Mouse (Mus musculus) brown adipose tissue, adult 24 weeks (tissue): ENCODE results near the gene Zfp768. TPM values are rescaled to one million over a fixed set of nuclear protein-coding genes. Genes with fewer than 3 reads are reported as not detected.
"Not testable (repeated sequence)": the region's sequence is repeated elsewhere in the genome, so short reads cannot be mapped to it uniquely, and the experiment has no call there.

Experiments
- H3K27ac ChIP-seq: fragments of 200-500 bp; replicated peaks from 2 replicates; pipeline ENCODE4 v1.5.1; 2012; ENCODE audit warnings: low read depth, mild to moderate bottlenecking, low read length
- H3K4me1 ChIP-seq: fragments of 200-500 bp; 2 replicates; pipeline ENCODE4 v1.6.1; 2012; ENCODE audit warnings: low read length, mixed read lengths; ENCODE audit not compliant: control insufficient read depth, insufficient read depth, insufficient read length
- H3K4me3 ChIP-seq: fragments of 200-500 bp; 2 replicates; pipeline ENCODE4 v1.5.1; 2012; ENCODE audit warnings: low read depth, mild to moderate bottlenecking, low read length, moderate library complexity; ENCODE audit not compliant: insufficient read depth
- polyA plus RNA-seq: library from polyadenylated mRNA; stranded (reverse); fragments of >200 nt; gene quantifications from 2 replicates; pipeline ENCODE4 v1.2.4, GENCODE M21; 2012; ENCODE audit not compliant: missing spikeins, insufficient read depth, insufficient read length

Gene Zfp768
- polyA plus RNA-seq, 1 experiment: 27.5 TPM

GRCm38 (mm10) chr7:127341861-127342260 lies 3.5 kb downstream of the Zfp768 start:
- H3K27ac ChIP-seq, H3K4me1 ChIP-seq, H3K4me3 ChIP-seq: not testable (repeated sequence)

DNA sequence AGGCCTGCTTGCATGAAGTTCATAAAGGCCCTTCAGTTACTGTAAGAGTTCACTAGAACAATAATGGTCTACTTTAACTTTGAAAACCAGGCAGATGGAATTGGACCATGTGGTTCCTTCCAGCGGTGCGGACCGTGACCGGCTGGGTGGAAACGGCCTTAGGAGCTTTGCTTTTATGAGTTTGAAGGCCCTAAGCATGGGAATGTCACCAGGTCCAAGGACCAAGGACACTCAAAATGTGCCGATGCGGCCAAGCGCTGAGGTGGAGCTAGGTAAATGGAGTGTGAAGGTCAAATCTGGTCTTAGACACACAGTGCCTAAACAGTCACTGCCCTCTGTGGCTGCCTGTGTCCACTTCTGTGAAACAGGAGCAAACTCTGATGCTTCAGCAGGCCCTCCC lies 4.0 kb downstream of the Zfp768 start:
- Histone ChIP-seq H3K27ac (no peak overlapping the region), H3K4me1 (peaks cover 6% of the 10 kb centered on the region; the same call in 1 of the 2 replicates)

GRCm38 (mm10) chr7:127337636-127338035 lies 7.8 kb downstream of the Zfp768 start:
- no peaks in the 10 kb centered on the region for H3K4me1 ChIP-seq

More for the DNA sequence above, 4.0 kb downstream of the Zfp768 start:
- no peak overlapping the region for H3K4me3 ChIP-seq

DNA sequence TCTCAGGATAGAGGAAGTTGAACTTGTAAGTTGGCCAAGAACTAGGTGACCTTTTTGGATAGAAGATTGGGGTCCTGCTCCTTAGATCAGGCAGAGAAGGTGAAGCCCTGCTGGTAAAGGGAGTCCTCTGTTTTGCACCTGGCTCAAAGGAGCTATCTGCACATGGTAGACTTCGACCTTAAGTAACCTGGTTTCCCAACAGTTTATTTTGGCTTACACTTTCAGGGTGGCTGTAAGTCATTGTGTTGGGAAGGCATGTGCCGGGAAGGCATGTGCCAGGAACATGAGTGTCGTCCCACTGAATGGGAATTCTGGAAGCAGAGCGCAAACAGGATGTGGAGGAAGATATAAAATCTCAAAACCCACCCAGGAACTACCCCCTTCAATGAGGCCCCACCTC lies 9.8 kb downstream of the Zfp768 start:
- no peak overlapping the region for H3K27ac ChIP-seq
- H3K4me3 ChIP-seq: no peak overlapping the region
- H3K4me1 ChIP-seq: no peaks in the 10 kb centered on the region

More at GRCm38 (mm10) chr7:127337636-127338035, 7.8 kb downstream of the Zfp768 start:
- no peak overlapping the region for H3K27ac ChIP-seq
- H3K4me3 ChIP-seq: no peak overlapping the region

DNA sequence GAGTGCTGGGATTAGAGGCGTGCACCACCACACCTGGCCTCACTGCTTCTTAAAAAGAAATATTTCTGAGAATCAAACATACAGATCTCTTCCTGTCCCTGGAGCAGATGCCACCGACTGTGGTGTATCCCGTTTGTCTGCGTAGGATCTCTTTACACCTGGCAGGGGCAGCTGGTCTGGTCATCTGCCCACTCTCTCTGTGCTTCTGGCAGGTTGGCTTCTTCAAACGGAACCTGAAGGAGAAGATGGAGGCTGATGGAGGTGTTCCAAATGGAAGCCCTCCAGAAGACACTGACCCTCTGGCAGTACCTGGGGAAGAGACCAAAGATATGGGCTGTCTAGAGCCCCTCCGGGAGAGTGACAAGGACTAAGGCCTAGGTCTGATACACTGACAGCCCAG lies 12.1 kb downstream of the Zfp768 start:
- no peak overlapping the region for H3K4me3 ChIP-seq
- H3K4me1 ChIP-seq: no peaks in the 10 kb centered on the region

GRCm38 (mm10) chr7:127326685-127327084 lies 18.7 kb downstream of the Zfp768 start:
- no peak overlapping the region for H3K4me3 ChIP-seq
- no peak overlapping the region for H3K27ac ChIP-seq
- no peaks in the 10 kb centered on the region for H3K4me1 ChIP-seq

More for the DNA sequence above, 12.1 kb downstream of the Zfp768 start:
- H3K27ac ChIP-seq: no peak overlapping the region

GRCm38 (mm10) chr7:127325550-127325949 lies 19.8 kb downstream of the Zfp768 start:
- H3K4me1 ChIP-seq: no peaks in the 10 kb centered on the region
- H3K27ac ChIP-seq: no peak overlapping the region

GRCm38 (mm10) chr7:127324944-127325343 lies 20.4 kb downstream of the Zfp768 start:
- Histone ChIP-seq H3K4me3 (no peak overlapping the region), H3K4me1 (no peaks in the 10 kb centered on the region), H3K27ac (no peak overlapping the region)

More at GRCm38 (mm10) chr7:127325550-127325949, 19.8 kb downstream of the Zfp768 start:
- H3K4me3 ChIP-seq: no peak overlapping the region

DNA sequence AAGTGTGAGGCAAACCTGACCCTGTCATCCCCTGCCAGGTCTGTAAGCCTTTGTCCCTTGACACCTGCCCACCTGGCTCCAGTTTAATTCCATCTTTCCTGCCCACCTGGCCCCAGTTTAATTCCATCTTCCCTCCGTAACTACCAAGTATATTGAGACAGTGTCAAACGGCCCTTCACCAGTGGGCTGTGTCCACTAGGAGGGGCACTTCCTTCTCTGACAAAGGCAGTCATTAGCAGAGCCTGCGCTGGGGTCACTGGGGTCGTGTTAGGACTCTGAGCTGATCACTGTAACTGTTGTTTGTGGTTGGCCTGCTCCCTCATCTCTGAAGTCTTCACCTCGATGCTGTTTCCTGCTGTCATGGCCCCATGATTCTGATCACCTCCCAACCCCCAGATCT lies 23.3 kb downstream of the Zfp768 start:
- Histone ChIP-seq H3K27ac (no peak overlapping the region), H3K4me3 (no peak overlapping the region), H3K4me1 (no peaks in the 10 kb centered on the region)

- Histone ChIP-seq H3K27ac (no peak overlapping the region), H3K4me3 (no peak overlapping the region), H3K4me1 (no peaks in the 10 kb centered on the region)
Measured at GRCm38 (mm10) chr7:127321106-127321505, 24.3 kb downstream of the Zfp768 start.

DNA sequence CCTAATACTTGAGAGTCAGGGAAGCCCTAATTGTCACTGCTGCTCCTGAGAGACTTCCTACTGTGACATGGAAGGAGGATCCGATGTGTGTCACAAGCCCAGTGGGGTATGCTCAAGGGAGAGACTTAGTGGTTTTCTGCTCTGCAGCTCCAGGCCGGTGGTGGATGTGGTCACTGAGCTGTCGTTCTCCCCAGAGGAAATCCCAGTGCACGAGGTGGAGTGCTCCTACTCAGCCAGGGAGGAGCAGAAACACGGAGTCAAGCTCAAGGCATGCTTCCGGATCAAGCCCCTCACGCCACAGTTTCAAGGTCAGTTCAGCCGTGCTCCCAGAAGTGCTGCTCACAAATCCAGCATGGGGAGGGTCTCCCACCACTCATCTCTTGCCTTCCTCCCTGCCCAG lies 31.5 kb downstream of the Zfp768 start:
- Histone ChIP-seq H3K4me1 (no peaks in the 10 kb centered on the region), H3K27ac (no peak overlapping the region), H3K4me3 (no peak overlapping the region)

GRCm38 (mm10) chr7:127309951-127310350 lies 35.4 kb downstream of the Zfp768 start:
- H3K27ac ChIP-seq: no peak overlapping the region
- H3K4me1 ChIP-seq: no peaks in the 10 kb centered on the region

DNA sequence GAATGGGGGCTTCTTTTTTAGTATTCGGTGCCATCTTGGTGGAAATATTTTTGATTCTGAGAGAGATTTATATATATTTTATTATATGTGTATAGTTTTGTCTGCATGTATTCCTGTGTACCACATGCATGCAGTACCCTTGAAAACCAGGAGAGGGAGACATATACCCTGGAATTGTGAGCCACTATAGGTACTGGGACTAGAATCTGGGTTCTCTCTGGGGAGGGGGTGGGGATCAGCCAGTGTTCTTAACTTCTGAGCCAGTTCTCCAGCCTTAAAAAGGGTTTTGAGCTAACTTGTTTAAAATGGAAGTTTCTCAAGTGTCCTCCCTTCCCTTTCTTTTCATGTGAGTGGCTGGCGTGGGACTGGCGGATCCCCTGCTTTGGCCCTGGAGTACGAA lies 36.5 kb downstream of the Zfp768 start:
- Histone ChIP-seq H3K4me3 (no peak overlapping the region), H3K27ac (no peak overlapping the region)

More at GRCm38 (mm10) chr7:127309951-127310350, 35.4 kb downstream of the Zfp768 start:
- H3K4me3 ChIP-seq: no peak overlapping the region

GRCm38 (mm10) chr7:127308431-127308830 lies 37.0 kb downstream of the Zfp768 start:
- H3K4me3 ChIP-seq: no peak overlapping the region
- H3K27ac ChIP-seq: no peak overlapping the region
- no peaks in the 10 kb centered on the region for H3K4me1 ChIP-seq

More for the DNA sequence above, 36.5 kb downstream of the Zfp768 start:
- H3K4me1 ChIP-seq: no peaks in the 10 kb centered on the region

- no peaks in the 10 kb centered on the region for H3K4me1 ChIP-seq
Measured at GRCm38 (mm10) chr7:127297586-127298193, 47.7 kb downstream of the Zfp768 start.

GRCm38 (mm10) chr7:127296786-127297555 lies 48.4 kb downstream of the Zfp768 start:
- H3K4me1 ChIP-seq: no peaks in the 10 kb centered on the region
- no peak overlapping the region for H3K27ac ChIP-seq
- H3K4me3 ChIP-seq: no peak overlapping the region

More at GRCm38 (mm10) chr7:127297586-127298193, 47.7 kb downstream of the Zfp768 start:
- no peak overlapping the region for H3K27ac ChIP-seq
- H3K4me3 ChIP-seq: no peak overlapping the region
